Mouse (Mus musculus) small intestine, adult 2 months (tissue): ENCODE measurements around the gene Pam.

Experiments
- CTCF ChIP-seq: fragments of 200-500 bp; IDR thresholded peaks from 2 replicates; pipeline ENCODE4 v1.5.1; 2012; ENCODE audit warnings: low read depth, mild to moderate bottlenecking, control low read depth, inconsistent platforms, low read length, moderate library complexity, mixed read lengths; ENCODE audit not compliant: insufficient replicate concordance, insufficient read length; ENCODE audit errors: extremely low read depth
- POLR2A ChIP-seq: fragments of 200-500 bp; IDR thresholded peaks from 2 replicates; pipeline ENCODE4 v1.6.1; 2012; ENCODE audit warnings: low read depth, mild to moderate bottlenecking, control low read depth, inconsistent platforms, low read length, moderate library complexity

DNA sequence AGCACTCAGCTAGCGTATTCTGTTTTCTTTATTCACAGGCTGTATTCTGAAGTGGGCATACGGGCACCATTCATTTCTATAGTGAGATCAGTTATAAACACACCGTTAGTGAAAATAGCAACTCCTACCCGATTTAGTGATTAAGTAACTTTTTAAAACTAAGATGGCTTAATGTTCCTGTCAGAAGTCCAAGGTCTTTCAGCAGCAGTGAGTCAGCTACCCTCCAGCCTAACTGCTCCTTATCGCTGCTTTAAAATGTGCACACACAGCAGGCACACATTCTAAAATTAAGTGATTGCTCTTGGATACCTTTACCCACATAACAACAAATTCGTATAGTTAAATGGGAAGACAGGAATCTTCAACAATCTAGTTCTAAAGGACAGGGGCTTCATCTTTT, 39.2 kb downstream of the Pam start:
- TF ChIP-seq CTCF, result no peak
- TF ChIP-seq POLR2A, result no peak
